Mouse (Mus musculus) limb, embryonic 12.5 days (tissue): ENCODE measurements at regions not wholly inside any gene's neighbourhood (a gene's known extent, or its start where the extent isn't known, plus 50 kb on each side); places are given as distances from the start of the nearest gene placed in this dataset.
A peak's percentile ranks its signal among the peaks of the same experiment; 100 is the strongest.

Experiments
- ATAC-seq: fragments of 200-750 bp; cut with Nextera tagmentation; 2 replicates; pipeline ENCODE4 v1.8.0; 2017; ENCODE audit warnings: low read depth, moderate TSS enrichment; ENCODE audit not compliant: insufficient number of reproducible peaks, insufficient read depth, low FRiP score, low TSS enrichment
- H3K27ac ChIP-seq: fragments of 300-500 bp; sonication (generic); 2 replicates; pipeline ENCODE4 v1.5.1; 2016; ENCODE audit warnings: mild to moderate bottlenecking, moderate library complexity
- H3K27me3 ChIP-seq: fragments of 300-500 bp; sonication (generic); 2 replicates; pipeline ENCODE4 v1.6.1; 2016; ENCODE audit warnings: mild to moderate bottlenecking, moderate library complexity
- H3K36me3 ChIP-seq: fragments of 300-500 bp; sonication (generic); 2 replicates; pipeline ENCODE4 v1.6.1; 2016; ENCODE audit warnings: mild to moderate bottlenecking, moderate library complexity
- H3K4me1 ChIP-seq: fragments of 300-500 bp; sonication (generic); replicated peaks from 2 replicates; pipeline ENCODE4 v1.6.1; 2016
- H3K4me2 ChIP-seq: fragments of 300-500 bp; sonication (generic); 2 replicates; pipeline ENCODE4 v1.6.1; 2016; ENCODE audit warnings: mild to moderate bottlenecking, moderate library complexity
- H3K4me3 ChIP-seq: fragments of 300-500 bp; sonication (generic); replicated peaks from 2 replicates; pipeline ENCODE4 v1.5.1; 2016; ENCODE audit warnings: mild to moderate bottlenecking
- H3K9ac ChIP-seq: fragments of 300-500 bp; sonication (generic); replicated peaks from 2 replicates; pipeline ENCODE4 v1.6.1; 2016; ENCODE audit warnings: mild to moderate bottlenecking, moderate library complexity
- H3K9me3 ChIP-seq: fragments of 300-500 bp; sonication (generic); 2 replicates; pipeline ENCODE4 v1.6.1; 2016; ENCODE audit warnings: mild to moderate bottlenecking, moderate library complexity
- WGBS: fragments of 180-500 bp; shearing (Covaris S2); methylation state at CpG from one replicate; pipeline ENCODE4 v1.1.7; 2016; 5-methylcytosine and 5-hydroxymethylcytosine counted together

DNA sequence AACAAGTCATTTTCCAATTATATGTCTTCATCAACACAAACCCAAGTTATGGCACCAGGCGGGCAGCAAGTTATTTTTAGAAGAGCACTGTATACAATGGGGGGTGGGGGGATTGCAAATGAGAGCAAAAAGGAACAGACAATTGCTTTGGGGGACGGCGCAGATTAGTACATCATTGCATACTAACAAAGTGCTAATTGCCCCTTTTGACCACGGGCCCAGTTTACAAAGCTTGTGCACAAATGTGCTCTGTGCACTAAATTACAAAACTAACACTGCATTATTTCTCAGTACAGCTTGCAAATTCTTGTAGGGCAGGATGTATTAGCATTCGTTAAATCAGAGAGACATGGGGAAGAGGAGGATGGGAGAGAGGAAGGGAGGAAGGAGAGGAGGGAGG is 116.3 kb upstream of the Cmc1 start:
- 61% methylated on average over 5 of the region's 5 CpGs for WGBS
- H3K9ac ChIP-seq = no peak overlapping the region
- no peaks in the 10 kb centered on the region for H3K27me3 ChIP-seq
- no peak overlapping the region for H3K27ac ChIP-seq
- no peaks in the 10 kb centered on the region for H3K4me1 ChIP-seq
- no peaks in the 10 kb centered on the region for H3K36me3 ChIP-seq
- H3K4me3 ChIP-seq = no peak overlapping the region
- no peak for ATAC-seq
- no peak overlapping the region for H3K4me2 ChIP-seq
- no peaks in the 10 kb centered on the region for H3K9me3 ChIP-seq

DNA sequence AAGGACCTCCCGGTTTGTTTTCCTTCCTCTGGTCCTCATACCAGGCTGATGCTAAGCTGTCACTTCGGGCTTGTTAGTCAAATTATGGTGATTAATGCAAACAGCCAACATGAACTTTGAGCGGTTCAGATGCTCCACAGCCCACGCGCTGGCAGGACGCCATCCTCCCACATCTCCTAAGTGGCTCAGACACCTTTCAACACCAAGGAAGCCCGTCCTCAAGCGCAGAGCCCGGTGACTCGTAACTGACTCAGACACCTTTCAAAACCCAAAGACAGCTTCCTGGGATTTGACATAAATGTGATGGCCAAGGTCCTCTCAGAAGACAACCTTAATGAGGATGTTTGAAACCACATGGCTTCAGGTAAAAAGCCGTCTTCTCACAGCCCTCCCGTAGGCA is 121.7 kb upstream of the Cmc1 start:
- 82% methylated on average over 12 of the region's 12 CpGs for WGBS
- Histone ChIP-seq H3K36me3 (no peaks in the 10 kb centered on the region), H3K4me1 (no peaks in the 10 kb centered on the region), H3K4me2 (no peak overlapping the region), H3K27ac (no peak overlapping the region), H3K4me3 (no peak overlapping the region), H3K9ac (no peak overlapping the region), H3K27me3 (no peaks in the 10 kb centered on the region), H3K9me3 (no peaks in the 10 kb centered on the region)
- ATAC-seq = no peak

GRCm38 (mm10) chr9:118272713-118273407 is 122.9 kb upstream of the Cmc1 start:
- no peak for ATAC-seq
- WGBS = 81% methylated on average over 11 of the region's 11 CpGs

GRCm38 (mm10) chr9:118285481-118285880 is 135.5 kb upstream of the Cmc1 start:
- no peaks in the 10 kb centered on the region for H3K36me3 ChIP-seq
- no peak for ATAC-seq
- no peak overlapping the region for H3K9ac ChIP-seq
- WGBS = 54% methylated on average over 3 of the region's 3 CpGs
- H3K4me2 ChIP-seq = no peak overlapping the region
- H3K9me3 ChIP-seq = no peaks in the 10 kb centered on the region
- no peaks in the 10 kb centered on the region for H3K27me3 ChIP-seq
- H3K27ac ChIP-seq = no peak overlapping the region
- no peaks in the 10 kb centered on the region for H3K4me1 ChIP-seq
- H3K4me3 ChIP-seq = no peak overlapping the region

More at GRCm38 (mm10) chr9:118272713-118273407, 122.9 kb upstream of the Cmc1 start:
- Histone ChIP-seq H3K4me1 (no peaks in the 10 kb centered on the region), H3K36me3 (no peaks in the 10 kb centered on the region), H3K9ac (no peak overlapping the region), H3K27me3 (no peaks in the 10 kb centered on the region), H3K4me3 (no peak overlapping the region), H3K27ac (no peak overlapping the region), H3K4me2 (no peak overlapping the region), H3K9me3 (no peaks in the 10 kb centered on the region)

GRCm38 (mm10) chr9:118287606-118288005 is 137.6 kb upstream of the Cmc1 start:
- H3K27me3 ChIP-seq = no peaks in the 10 kb centered on the region
- H3K4me3 ChIP-seq = no peak overlapping the region
- no peak overlapping the region for H3K9ac ChIP-seq
- no peak for ATAC-seq
- no peak overlapping the region for H3K27ac ChIP-seq
- 83% methylated on average over 9 of the region's 9 CpGs for WGBS
- H3K4me1 ChIP-seq = no peaks in the 10 kb centered on the region
- H3K36me3 ChIP-seq = no peaks in the 10 kb centered on the region
- no peaks in the 10 kb centered on the region for H3K9me3 ChIP-seq
- no peak overlapping the region for H3K4me2 ChIP-seq

DNA sequence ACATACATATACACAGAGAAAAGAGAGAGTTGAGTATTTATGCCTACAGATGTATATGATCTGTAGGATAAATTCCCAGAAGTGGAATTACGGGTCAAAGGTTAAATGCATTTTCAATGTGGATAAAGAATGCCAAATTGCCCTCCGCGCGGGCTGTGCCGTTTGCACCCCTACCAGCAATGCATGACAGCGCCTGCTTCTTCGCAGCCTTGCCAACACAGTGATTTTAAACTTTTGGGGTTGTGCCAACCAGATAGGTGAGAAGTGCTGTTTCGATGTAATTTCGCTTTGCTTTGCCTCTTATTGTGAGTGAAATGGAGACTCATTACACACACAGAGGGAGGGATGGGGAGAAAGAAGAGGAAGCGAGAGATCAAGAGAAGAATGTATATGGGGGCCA is 142.9 kb upstream of the Cmc1 start:
- no peak overlapping the region for H3K27ac ChIP-seq

DNA sequence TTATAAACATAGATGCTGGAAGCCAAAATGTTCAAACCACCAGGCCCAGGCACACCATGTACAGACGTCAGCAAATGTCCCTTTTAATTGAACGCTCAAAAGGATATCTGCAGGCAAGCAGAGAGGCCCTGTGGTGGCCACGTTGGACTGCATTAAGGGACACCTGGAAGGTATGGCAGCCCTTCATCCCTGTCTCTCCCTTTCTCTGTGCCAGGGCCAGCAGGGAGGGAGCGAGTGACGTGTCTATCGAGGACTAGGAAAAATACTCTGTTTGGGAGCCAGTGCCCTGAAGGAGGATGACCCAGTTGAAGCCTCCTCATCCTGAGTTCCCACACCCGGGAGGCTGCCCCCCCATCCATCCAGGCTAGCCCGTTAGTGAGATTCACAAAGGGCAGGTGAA is 144.0 kb upstream of the Cmc1 start:
- WGBS = 78% methylated on average over 8 of the region's 8 CpGs
- no peaks in the 10 kb centered on the region for H3K9me3 ChIP-seq
- no peak overlapping the region for H3K27ac ChIP-seq
- H3K4me2 ChIP-seq = no peak overlapping the region
- no peak for ATAC-seq
- H3K4me1 ChIP-seq = no peaks in the 10 kb centered on the region
- H3K27me3 ChIP-seq = no peaks in the 10 kb centered on the region
- no peaks in the 10 kb centered on the region for H3K36me3 ChIP-seq
- no peak overlapping the region for H3K9ac ChIP-seq
- H3K4me3 ChIP-seq = no peak overlapping the region

More for the DNA sequence above, 142.9 kb upstream of the Cmc1 start:
- Histone ChIP-seq H3K9ac (no peak overlapping the region), H3K9me3 (no peaks in the 10 kb centered on the region), H3K4me3 (no peak overlapping the region), H3K27me3 (no peaks in the 10 kb centered on the region), H3K4me1 (no peaks in the 10 kb centered on the region), H3K4me2 (no peak overlapping the region), H3K36me3 (no peaks in the 10 kb centered on the region)
- no peak for ATAC-seq
- 88% methylated on average over 10 of the region's 10 CpGs for WGBS

- 68% methylated on average over 11 of the region's 11 CpGs for WGBS
Observed at GRCm38 (mm10) chr9:118302785-118303384, 152.9 kb upstream of the Cmc1 start.

DNA sequence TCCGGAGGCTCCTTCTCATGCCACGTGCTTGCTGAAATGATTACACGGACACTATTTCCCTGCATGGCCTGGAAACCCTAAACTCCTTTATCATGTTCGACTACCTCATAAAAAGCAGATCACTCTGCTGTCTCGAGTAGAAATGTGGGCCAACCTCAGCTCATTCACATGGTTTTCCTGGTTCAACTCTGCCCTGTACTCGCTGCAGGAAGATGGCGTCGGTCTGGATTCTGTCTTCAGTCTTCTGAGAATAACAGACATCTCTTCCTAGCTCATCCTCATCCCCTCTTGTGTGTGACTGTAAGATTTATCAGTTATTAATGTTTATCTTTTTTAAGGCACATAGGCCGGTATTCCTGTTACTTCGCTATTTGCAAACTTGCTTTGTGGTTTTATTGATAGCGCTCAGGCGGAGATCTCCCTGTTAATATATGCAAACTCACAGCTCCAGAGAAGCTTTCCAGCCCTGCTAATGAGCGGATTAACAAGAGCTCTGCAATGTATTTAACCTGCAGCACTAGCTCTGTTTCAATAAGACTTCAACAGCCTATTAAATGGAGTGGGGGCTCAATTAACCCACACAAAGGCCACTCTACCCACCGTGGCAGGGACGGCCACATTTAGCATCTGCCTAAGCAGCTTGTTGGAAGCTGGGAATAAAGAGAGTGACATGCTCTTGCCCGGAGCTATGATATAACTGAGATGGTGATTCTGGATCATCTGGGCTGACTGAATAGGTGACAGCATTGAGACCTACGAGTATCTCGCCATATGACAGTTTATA is 159.5 kb upstream of the Eomes start:
- no peak for ATAC-seq
- no peaks in the 10 kb centered on the region for H3K9me3 ChIP-seq
- no peak overlapping the region for H3K27ac ChIP-seq
- no peak overlapping the region for H3K4me2 ChIP-seq
- H3K27me3 ChIP-seq = no peaks in the 10 kb centered on the region
- no peak overlapping the region for H3K4me3 ChIP-seq
- H3K9ac ChIP-seq = no peak overlapping the region
- H3K4me1 ChIP-seq = peaks cover 5% of the 10 kb centered on the region; the same call in 1 of the 2 replicates
- WGBS = 70% methylated on average over 18 of the region's 18 CpGs
- no peaks in the 10 kb centered on the region for H3K36me3 ChIP-seq

More at GRCm38 (mm10) chr9:118302785-118303384, 152.9 kb upstream of the Cmc1 start:
- Histone ChIP-seq H3K36me3 (no peaks in the 10 kb centered on the region), H3K27ac (no peak overlapping the region), H3K4me3 (no peak overlapping the region), H3K4me1 (no peaks in the 10 kb centered on the region), H3K9ac (no peak overlapping the region), H3K4me2 (no peak overlapping the region), H3K9me3 (no peaks in the 10 kb centered on the region), H3K27me3 (no peaks in the 10 kb centered on the region)
- no peak for ATAC-seq

DNA sequence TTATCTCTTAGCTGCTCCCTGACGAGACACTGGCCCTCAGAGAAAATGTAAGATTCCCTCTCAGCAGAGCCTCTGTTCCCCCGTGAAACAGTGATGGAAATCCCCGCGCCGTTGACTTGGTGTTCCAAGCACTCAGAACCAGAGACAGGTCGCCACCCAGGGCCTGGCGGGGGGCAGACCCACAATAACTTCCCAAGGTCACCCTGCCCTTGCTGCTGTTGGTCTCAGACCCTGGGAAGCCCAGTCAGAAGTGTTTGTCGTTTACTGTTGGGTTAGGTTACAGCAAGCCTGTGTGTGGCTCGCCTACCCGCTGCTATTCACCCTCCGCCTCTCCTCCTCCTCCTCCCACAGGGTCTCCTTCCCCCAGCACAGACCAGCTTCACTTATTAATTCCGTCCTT is 154.2 kb upstream of the Eomes start:
- no peak for ATAC-seq
- Histone ChIP-seq H3K9me3 (no peaks in the 10 kb centered on the region), H3K27ac (no peak overlapping the region), H3K27me3 (no peaks in the 10 kb centered on the region), H3K4me2 (0 out of 2 replicates have a peak overlapping the region, but pooled peaks have one; percentile 10), H3K4me1 (peaks cover 6% of the 10 kb centered on the region), H3K36me3 (no peaks in the 10 kb centered on the region), H3K4me3 (no peak overlapping the region), H3K9ac (no peak overlapping the region)
- WGBS = 37% methylated on average over 12 of the region's 12 CpGs

DNA sequence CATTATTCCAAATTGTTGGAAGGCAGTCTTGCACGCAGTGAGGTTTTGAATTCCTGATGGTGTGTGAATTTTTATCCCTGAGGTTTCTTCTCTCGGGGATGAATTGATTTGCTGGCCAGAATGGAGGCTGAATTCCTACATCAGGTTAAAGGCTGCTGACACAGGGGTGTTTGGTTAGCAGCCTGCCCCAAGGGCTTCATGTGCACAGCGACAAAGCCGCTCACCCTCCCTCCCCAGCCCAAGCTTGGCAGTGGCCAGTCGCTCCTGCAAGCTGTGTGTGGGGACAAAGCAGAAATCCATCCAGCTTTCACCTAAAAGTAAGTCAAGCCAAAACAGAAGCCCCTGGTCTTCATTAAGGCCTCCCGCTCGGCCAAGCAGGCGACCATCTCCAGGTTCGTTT is 151.4 kb upstream of the Eomes start:
- 69% methylated on average over 9 of the region's 9 CpGs for WGBS
- Histone ChIP-seq H3K4me1 (peaks cover 5% of the 10 kb centered on the region), H3K36me3 (no peaks in the 10 kb centered on the region), H3K4me2 (no peak overlapping the region), H3K4me3 (no peak overlapping the region), H3K9me3 (no peaks in the 10 kb centered on the region), H3K27ac (no peak overlapping the region), H3K9ac (no peak overlapping the region), H3K27me3 (no peaks in the 10 kb centered on the region)
- ATAC-seq = no peak
